ENCODE assay signal across 21 mouse cellular contexts in genomic region chr11:58917745-58918366, GRCm38 (mm10). TPM values are rescaled to one million over a fixed set of nuclear protein-coding genes. Genes with fewer than 3 reads are reported as not detected.
DNase-seq lines count a peak whose midpoint lies in the region; ATAC-seq lines count a peak whose summit lies in the region.
"Had no signal": no experiment of that assay in that cellular context is flagged by ENCODE, and none has a peak within 500 bp of the region (broad histone marks: within the 10 kb centered on the region; RNA-seq: fewer than 3 reads in every experiment).

Btnl10 (plus strand) TSS chr11:58917908.

- 32% methylated on average over 12 of the region's 12 CpGs for WGBS in liver, embryonic 16.5 days (ENCODE audit: insufficient replicate concordance)
- WGBS in forebrain, embryonic 12.5 days: 87% methylated on average over 12 of the region's 12 CpGs

- peaks cover 47% of the 10 kb centered on the region for H3K36me3 ChIP-seq in erythroblast, embryonic 14.5 days (ENCODE audit: control insufficient read depth)
- H3K36me3 ChIP-seq in liver, embryonic 16.5 days (ENCODE audit: control insufficient read depth, insufficient read depth): peaks cover 17% of the 10 kb centered on the region
- H3K36me3 ChIP-seq in forebrain, embryonic 12.5 days (replicated peaks): no peaks in the 10 kb centered on the region
- H3K36me3 ChIP-seq: heart, embryonic 10.5 days; hindbrain, embryonic 13.5 days had no signal

- 0 out of 2 replicates have a peak, but pooled peaks cover 2% of the 10 kb centered on the region for H3K27me3 ChIP-seq in erythroblast, embryonic 14.5 days (ENCODE audit: control insufficient read depth)
- no peaks in the 10 kb centered on the region for H3K27me3 ChIP-seq in liver, embryonic 16.5 days (ENCODE audit: control insufficient read depth, insufficient read depth, low read depth, low read length)
- 0 out of 2 replicates have a peak, but pooled peaks cover 5% of the 10 kb centered on the region for H3K27me3 ChIP-seq in forebrain, embryonic 12.5 days
- H3K27me3 ChIP-seq: hindbrain, embryonic 13.5 days had no signal

- H3K4me3 ChIP-seq in erythroblast, embryonic 14.5 days (replicated peaks): peak within 1 kb of the TSS; percentile 81
- peak within 1 kb of the TSS; percentile 69 for H3K4me3 ChIP-seq in liver, embryonic 16.5 days (ENCODE audit: low read depth, low read length)
- no peak within 1 kb of the TSS for H3K4me3 ChIP-seq in forebrain, embryonic 12.5 days (replicated peaks)
- H3K4me3 ChIP-seq: heart, embryonic 10.5 days; hindbrain, embryonic 13.5 days had no signal

- peak; percentile 43 to 74 for DNase-seq in spleen, postnatal 10 days (ENCODE audit: low spot score in 2 of 2)
- DNase-seq in spleen, adult 18-20 months: no peak
- peak; percentile 77 for DNase-seq in testis, postnatal 10 days (ENCODE audit: low spot score)
- DNase-seq in cerebellum, adult 11-12 months: no peak
- DNase-seq in urinary bladder, postnatal 25 days (ENCODE audit: low spot score): no peak
- DNase-seq: cerebellum, adult 11 months; gastrocnemius, postnatal 25 days; heart, postnatal 10 days; layer of hippocampus, postnatal 36 days; left cerebral cortex, postnatal 4 days; lung, adult 18-20 months; right cerebral cortex, adult 18-20 months had no signal

- H3K9ac ChIP-seq in liver, embryonic 16.5 days (ENCODE audit: low read depth, low read length): peak within 1 kb of the TSS; percentile 78
- H3K9ac ChIP-seq in forebrain, embryonic 12.5 days: no peak within 1 kb of the TSS
- H3K9ac ChIP-seq: hindbrain, embryonic 13.5 days had no signal

- peak within 1 kb of the TSS; percentile 94 for H3K27ac ChIP-seq in liver, embryonic 16.5 days (ENCODE audit: low read length)
- H3K27ac ChIP-seq in forebrain, embryonic 12.5 days: no peak within 1 kb of the TSS
- H3K27ac ChIP-seq: heart, embryonic 10.5 days; hindbrain, embryonic 13.5 days; macrophage had no signal

- H3K9me3 ChIP-seq in erythroblast, embryonic 14.5 days (ENCODE audit: control insufficient read depth, low read length): no peaks in the 10 kb centered on the region
- no peaks in the 10 kb centered on the region for H3K9me3 ChIP-seq in liver, embryonic 16.5 days (replicated peaks; ENCODE audit: control insufficient read depth, low read length)
- H3K9me3 ChIP-seq in forebrain, embryonic 12.5 days: no peaks in the 10 kb centered on the region
- H3K9me3 ChIP-seq: heart, embryonic 10.5 days; hindbrain, embryonic 13.5 days had no signal

- peak; percentile 85 for ATAC-seq in liver, embryonic 16.5 days (ENCODE audit: low read depth)
- ATAC-seq in forebrain, embryonic 12.5 days (ENCODE audit: low FRiP score): no peak

- H3K4me1 ChIP-seq in erythroblast, embryonic 14.5 days (ENCODE audit: control insufficient read depth): peaks cover 89% of the 10 kb centered on the region
- peaks cover 52% of the 10 kb centered on the region for H3K4me1 ChIP-seq in liver, embryonic 16.5 days (ENCODE audit: control insufficient read depth, low read depth, low read length)
- no peaks in the 10 kb centered on the region for H3K4me1 ChIP-seq in forebrain, embryonic 12.5 days

- peak within 1 kb of the TSS; percentile 76 for H3K4me2 ChIP-seq in liver, embryonic 16.5 days (ENCODE audit: low read depth, low read length)
- no peak within 1 kb of the TSS for H3K4me2 ChIP-seq in forebrain, embryonic 12.5 days
- H3K4me2 ChIP-seq: hindbrain, embryonic 13.5 days had no signal

RNA-seq across cellular contexts. Expression of gene Btnl10, which starts in this region (rescaled TPM):
- 3.0 and 3.5 TPM in 2 replicates for polyA plus RNA-seq in erythroblast, embryonic 14.5 days (2012)
- 14.1 and 14.3 TPM in 2 replicates for polyA plus RNA-seq in liver, embryonic 16.5 days (2015; fragmentation: Nextera tagmentation; extraction: Ambion mirVana)
- polyA plus RNA-seq in forebrain, embryonic 12.5 days (2016; fragmentation: Nextera tagmentation; extraction: Ambion mirVana): 0.08 TPM in 1 of 2 replicates, not detected in the other
- polyA plus RNA-seq: C2C12; heart, embryonic 10.5 days; hindbrain, embryonic 13.5 days; kidney, embryonic 14.5 days; macrophage; midbrain, postnatal 0 days had no signal

Comparison
In these comparisons a context has a peak if more than half of its experiments do, and no peak if none do; other contexts are left out.
1. DNase-seq: peak in spleen, postnatal 10 days (2 of 2) and testis, postnatal 10 days (single experiment); none in spleen, adult 18-20 months (0 of 2), cerebellum, adult 11-12 months (single experiment) and urinary bladder, postnatal 25 days (single experiment).